Mouse (Mus musculus): ENCODE measurements at regions not wholly inside any gene's neighbourhood (a gene's known extent, or its start where the extent isn't known, plus 50 kb on each side); places are given as distances from the start of the nearest gene placed in this dataset.

DNA sequence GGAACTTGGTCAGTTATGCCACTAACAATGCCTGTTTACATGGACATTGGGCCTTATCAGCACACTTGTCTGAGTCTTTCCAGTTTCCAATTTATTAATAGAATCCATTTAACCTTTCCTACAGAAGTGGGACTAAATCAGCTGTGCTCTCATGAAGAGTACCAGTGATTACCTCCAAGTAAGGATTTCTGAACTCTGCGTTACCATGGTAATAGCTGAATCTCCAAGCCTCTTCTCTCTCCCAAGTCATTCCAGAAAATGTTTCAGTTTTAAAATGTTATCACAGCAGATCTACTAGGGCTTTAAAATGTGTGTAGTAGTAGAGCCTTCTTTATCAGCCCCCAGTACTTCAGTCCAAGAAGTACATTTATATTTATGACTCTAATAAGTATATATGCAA lies 807.9 kb downstream of the Efnb2 start:
- DNase-seq (ENCODE audit: low spot score in 2 of 2): no peak

DNA sequence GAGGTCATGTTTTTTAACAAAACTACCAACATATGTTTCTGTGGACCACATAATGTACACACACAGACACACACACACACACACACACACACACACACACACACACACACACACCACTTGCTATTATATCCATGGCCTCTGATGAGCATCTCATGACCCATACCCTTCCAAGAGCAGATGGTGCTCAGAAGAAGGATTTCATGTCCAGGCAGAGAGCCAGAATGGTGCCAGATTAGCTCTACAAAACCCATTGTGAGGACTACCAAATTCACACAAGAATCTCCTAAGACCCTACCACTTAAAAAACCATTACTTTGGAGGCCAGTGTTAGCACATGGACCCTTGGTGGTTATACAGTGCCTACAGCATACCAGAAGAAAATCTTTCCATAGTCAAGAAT lies 810.5 kb downstream of the Efnb2 start:
- DNase-seq (ENCODE audit: low spot score in 2 of 2): no peak

DNA sequence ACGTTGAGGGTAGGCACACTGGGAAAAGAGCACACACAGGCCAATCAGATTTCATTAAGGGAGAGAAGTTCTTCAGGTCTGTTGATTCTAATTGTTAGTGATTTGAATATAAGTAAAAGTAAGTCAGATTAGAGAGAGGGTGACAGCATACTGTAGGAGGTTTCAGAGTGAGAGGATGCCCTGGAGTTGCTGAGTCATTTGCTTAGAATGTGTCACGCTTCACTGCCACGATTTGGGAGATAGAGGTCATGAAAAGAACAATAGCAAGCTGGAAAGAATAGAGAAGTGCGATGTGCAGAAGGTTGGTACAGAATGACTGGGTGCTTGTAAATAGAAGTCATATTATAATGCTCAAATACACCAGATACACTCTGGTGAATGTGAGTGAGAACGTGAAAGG lies 829.1 kb downstream of the Efnb2 start:
- DNase-seq (ENCODE audit: low spot score in 2 of 2): no peak

DNA sequence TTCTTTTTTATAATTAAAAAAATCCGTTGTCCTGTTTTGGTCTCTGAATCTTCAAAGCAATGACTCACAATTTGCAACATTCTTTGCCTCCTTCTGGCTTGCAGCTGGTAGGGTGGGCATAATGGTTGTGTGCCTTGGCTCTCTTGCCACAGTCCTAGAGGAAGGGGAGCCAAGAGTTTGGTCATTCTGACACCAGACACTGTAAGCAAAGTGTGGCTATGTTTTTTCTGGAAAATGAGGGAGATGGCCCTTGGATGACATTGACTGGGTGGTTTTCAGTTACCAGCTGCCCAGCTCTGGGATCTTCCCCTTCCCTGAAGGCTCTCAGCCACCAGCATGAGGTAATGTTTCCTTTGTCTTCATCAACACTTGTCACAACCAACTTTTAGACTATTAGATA lies 833.2 kb downstream of the Efnb2 start:
- no peak for DNase-seq (ENCODE audit: low spot score in 2 of 2)

DNA sequence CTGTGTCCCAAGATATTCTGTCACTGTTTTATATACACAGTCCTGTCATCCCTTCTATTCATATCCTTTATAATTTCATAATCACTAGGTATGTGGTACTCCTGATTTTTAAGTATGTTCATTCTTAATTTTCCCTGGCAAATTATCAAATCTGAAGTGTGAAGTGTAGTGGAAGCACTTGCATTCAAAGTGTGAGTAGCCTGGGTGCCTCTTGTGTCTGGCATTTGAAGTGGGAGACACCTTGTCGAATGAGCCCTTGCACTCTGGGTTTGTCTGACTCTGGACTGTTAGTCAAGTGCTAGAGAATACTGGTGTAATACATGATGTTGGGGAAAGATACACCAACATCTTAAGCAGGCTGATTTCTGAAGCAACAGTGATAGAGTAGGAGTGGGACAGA lies 852.6 kb downstream of the Efnb2 start:
- DNase-seq (ENCODE audit: low spot score in 2 of 2): no peak

GRCm38 (mm10) chr8:7799221-7799620 lies 861.8 kb downstream of the Efnb2 start:
- DNase-seq (ENCODE audit: low spot score in 2 of 2): no peak

DNA sequence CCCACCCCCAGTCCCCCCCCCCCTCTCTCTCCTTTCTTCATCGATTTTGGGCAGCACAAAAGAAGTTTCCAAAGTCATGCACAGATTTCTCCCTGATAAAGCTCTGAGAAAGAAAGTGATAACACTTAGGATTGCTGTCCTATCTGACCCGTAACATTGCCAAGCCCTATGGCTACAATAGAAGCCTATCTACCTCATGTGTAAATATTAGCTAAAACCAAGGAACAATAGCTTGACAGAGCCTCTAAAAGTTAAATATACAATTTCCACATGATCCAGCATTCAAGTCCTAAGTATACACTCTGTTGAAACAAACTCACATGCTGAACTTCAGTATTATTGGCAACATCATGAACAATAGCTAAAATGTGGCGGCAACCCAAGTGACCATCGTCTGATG lies 864.9 kb downstream of the Efnb2 start:
- DNase-seq (ENCODE audit: low spot score in 2 of 2): no peak

- no peak for DNase-seq (ENCODE audit: low spot score in 2 of 2)
Measured at GRCm38 (mm10) chr8:7763820-7764219, 897.2 kb downstream of the Efnb2 start.

- DNase-seq (ENCODE audit: low spot score in 2 of 2): no peak
Measured at GRCm38 (mm10) chr8:7760987-7761386, 900.1 kb downstream of the Efnb2 start.

- no peak for DNase-seq (ENCODE audit: low spot score in 2 of 2)
Measured at GRCm38 (mm10) chr8:7732726-7733125, 928.3 kb downstream of the Efnb2 start.

GRCm38 (mm10) chr8:7721880-7722279 lies 939.2 kb downstream of the Efnb2 start:
- no peak for DNase-seq (ENCODE audit: low spot score in 2 of 2)

DNA sequence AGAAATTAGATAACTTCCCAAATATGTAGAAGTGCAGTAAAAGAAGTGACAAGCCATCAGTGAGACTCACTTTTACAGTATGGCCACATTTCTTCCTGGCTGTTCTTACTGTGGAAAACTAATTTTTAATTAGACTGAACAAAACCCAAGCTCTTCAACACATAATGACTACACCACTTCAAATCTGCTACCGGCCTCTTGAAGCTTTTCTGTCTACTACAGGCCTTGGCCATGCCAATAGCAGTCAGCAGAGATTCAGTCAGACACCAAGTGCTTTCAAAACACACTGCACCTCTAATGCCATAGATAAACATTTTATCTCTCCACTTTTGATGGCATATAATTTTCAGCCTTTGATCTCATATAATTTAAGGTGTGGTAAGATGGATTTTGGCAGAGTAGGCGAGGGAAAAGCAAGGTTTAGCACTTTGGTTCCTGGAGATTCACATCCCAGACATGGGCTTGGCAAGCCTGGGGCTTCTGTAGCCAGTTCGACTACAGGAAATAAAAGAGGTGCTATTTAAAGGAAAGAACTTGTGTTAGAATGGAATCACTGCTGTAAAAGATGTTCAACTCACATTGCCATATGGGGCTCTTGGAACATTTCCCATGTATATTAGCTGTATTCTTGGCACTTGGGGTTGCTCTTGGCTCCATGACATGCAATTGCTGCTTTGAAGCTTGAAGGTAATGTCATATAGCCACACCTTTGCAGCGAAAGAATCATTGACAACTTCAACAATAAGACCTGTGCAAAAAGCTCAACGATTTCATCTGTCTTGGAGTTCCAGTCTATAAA lies 941.9 kb downstream of the Efnb2 start:
- no peak for DNase-seq (ENCODE audit: low spot score in 2 of 2)

GRCm38 (mm10) chr8:7710764-7711163 lies 950.3 kb downstream of the Efnb2 start:
- DNase-seq (ENCODE audit: low spot score in 2 of 2): no peak

DNA sequence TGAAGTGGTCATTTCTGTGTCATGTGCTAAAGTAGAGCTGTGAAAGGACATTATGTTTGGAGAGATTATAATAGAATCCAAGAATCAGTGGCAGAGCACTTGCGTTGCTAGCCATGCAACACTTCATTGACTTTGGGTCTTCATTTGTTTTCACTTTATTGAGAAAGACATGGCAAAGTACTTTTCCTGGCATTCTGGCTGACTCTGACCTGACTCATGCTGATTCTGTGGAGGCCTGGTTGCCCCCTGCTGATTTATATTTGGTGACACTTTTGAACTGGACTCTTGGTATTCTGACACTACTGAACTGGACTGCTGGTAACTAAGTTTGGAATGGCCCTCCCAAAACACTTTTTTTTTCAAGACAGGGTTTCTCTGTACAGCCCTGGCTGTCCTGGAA lies 951.6 kb downstream of the Efnb2 start:
- no peak for DNase-seq (ENCODE audit: low spot score in 2 of 2)

- DNase-seq (ENCODE audit: low spot score in 2 of 2): no peak
Measured at GRCm38 (mm10) chr8:7691355-7691996, 969.6 kb downstream of the Efnb2 start.

DNA sequence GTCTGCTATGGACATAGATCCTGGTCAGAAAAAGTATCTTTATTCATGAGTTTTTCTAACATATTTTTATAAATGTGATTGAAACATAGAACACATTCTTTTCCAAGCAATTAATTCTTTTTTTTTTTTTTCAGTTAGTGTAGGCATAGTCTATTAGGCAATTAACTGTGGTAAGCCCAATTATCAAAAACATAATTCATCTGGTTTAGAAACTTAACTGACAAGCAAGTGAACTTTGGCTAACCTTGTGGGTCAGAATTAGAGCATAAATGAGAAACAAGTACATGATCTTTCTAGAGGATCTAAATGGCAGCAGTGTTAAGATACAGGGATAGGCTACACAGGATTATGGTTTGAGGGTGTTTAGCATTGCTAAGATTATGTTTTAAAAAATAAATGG lies 1007.2 kb downstream of the Efnb2 start:
- DNase-seq (ENCODE audit: low spot score in 2 of 2): no peak

Data from adrenal gland, postnatal 4 days (tissue).